Mouse (Mus musculus) 3134 (cell line): ENCODE data around the gene Man1a2.
A peak's percentile ranks its signal among the peaks of the same experiment; 100 is the strongest.

Source experiments
- DNase-seq: peaks from one replicate; pipeline ENCODE4 v3.0.0-alpha.2; 2011; ENCODE audit warnings: low spot score; ENCODE audit not compliant: insufficient read length; ENCODE audit errors: extremely low read depth

Gene Man1a2

DNA sequence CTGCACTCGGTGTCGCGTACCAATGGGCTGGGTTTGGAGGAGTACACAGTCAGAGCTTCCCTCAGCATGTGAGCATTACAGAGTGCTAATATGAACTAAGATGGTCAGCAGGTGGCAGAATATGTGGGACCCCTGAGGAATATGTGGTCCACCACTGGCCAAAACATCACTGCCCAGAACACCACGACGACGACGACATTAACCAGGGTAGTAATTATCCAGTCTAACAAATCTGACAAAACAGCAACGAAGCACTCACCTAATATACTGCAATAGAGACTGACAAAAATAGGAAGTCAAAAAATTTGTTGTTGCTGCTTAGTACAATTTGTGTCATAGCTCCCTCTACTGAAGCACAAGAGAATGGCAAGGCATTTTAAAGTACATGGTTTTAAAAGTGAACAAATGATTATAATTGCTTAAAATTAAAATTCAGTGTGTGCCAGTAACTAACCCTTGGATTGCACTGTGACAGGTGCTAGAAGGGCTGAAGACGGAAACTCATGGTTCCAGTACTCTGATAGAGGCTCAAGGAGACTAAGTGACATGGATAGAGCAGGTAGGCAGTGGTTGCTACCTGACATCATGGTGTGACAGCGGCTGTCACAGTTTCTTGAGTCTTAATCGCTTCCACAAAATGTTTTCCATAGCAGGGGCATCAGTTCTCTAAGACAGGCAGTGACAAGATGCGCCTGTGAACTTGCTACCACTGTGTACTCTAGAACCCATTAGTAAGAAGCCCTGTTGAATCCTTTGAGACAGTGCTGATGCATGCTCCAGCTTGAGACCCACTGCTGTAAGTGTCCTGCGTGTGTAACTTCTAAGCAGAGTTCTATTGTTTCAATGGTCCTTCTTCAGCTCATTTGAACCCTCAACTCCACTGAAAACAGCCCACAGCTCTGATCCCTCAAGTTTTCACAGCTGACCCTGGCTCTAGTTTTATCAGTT is 116.6 kb downstream of the Man1a2 start:
- DNase-seq, result no peak

DNA sequence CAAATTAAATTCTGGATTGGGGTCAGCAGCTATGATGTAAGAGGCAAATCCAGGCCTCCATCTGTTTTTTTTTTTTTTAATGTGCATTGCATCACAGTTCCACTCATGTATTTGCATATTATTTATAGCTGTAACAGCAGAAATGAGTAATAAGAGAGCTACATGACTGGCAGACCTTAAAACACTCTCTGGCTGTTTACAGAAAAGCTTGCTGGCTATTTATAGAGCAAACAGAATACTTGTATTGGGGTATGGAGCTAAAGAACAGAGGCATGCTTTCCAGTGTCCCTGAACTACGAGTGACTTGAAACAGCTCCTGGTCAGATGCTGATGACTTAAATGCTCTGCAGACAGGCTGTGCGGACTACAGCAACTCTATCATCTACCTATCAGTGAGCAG is 121.7 kb downstream of the Man1a2 start:
- no peak for DNase-seq

DNA sequence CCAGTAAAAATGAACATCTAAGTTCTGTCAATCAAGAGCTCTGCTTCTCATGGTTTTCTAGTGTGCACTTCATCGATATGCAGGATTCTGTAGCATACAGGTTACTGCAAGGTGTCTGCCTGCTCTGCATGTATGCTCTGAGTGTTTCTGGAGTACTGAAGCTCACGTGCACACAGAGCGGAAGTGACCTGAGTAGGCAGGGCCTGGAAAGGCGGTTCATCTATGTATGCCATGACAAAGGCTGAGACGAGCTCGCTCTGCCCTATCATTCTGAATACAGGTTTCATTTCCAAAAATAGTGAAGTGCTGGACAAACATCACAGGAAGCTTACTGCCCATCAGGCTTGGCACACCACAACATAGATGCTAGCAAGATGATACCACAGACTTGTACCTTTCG is 122.8 kb downstream of the Man1a2 start:
- DNase-seq, result no peak

GRCm38 (mm10) chr3:100561561-100562175 is 123.6 kb downstream of the Man1a2 start:
- no peak for DNase-seq

GRCm38 (mm10) chr3:100559431-100559830 is 125.9 kb downstream of the Man1a2 start:
- no peak for DNase-seq

DNA sequence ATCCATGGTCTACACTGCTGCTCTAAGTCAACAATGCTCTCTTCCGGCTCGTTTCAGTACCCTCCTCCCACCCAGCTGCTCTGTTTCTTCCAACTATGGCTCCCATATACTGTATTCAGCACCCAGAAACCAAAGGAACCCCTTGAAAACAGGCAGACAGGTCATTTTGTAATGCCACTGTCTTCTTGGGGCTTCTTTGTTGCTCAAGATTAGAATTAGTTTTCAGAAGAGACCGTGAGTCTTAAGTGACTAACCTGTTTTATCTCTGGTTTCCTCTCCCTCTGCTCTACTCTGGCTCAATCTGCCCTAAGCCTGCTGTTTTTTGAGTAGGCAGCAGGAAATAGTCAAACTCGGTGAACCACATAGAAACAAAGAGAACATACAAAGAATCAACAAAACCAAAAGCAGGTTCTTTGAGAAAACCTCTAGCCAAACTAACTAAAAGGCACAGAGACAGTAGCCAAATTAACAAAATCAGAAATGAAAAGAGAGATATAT is 127.0 kb downstream of the Man1a2 start:
- DNase-seq, result no peak

GRCm38 (mm10) chr3:100554843-100555242 is 130.5 kb downstream of the Man1a2 start:
- DNase-seq, result no peak

GRCm38 (mm10) chr3:100552171-100552570 is 133.1 kb downstream of the Man1a2 start:
- no peak for DNase-seq

GRCm38 (mm10) chr3:100547913-100548292 is 137.4 kb downstream of the Man1a2 start:
- DNase-seq, result no peak

GRCm38 (mm10) chr3:100547162-100547912 is 138.0 kb downstream of the Man1a2 start:
- no peak for DNase-seq

- DNase-seq, result no peak
Observed at GRCm38 (mm10) chr3:100536686-100537085, 148.6 kb downstream of the Man1a2 start.

GRCm38 (mm10) chr3:100535902-100536301 is 149.4 kb downstream of the Man1a2 start:
- DNase-seq, result no peak

DNA sequence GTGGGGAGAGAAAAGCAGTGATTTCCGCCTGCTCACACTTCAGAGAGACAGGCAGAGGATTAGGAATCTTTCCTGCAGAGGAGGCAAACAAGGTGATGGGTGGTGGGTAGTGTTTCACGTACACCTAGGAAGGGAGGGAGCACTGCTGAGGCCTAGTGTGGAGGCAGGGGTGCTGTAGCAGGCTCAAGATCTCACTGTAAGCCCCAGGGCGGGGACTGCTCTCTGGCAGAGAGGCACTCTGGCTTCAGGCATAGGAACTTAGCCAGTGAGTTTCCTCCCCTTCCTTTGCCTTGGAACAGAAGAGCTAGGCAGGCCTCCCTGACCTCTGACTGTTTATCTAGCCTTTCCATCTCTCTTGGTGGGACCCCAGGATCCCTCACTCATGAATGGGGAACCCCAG is 150.0 kb downstream of the Man1a2 start:
- no peak for DNase-seq

DNA sequence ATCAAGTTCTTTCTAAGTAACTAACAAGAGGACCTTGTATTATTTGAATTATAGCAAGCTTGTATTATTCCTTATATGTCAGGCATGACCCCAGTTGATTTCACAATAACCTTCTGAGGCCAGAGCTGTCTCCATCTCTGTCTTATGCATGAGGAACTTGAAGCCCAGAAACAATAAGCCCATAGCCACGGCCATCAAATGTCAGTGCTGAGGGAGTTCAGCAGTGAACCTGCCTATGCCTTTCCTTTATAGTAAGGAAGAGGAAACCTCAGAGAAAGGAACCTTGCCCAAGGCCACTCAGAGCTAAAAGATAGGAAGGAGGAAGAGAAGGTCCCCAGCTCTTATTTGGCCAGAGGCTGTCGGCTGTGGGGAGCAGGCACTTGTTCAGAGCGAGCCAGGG is 150.9 kb downstream of the Man1a2 start:
- no peak for DNase-seq

DNA sequence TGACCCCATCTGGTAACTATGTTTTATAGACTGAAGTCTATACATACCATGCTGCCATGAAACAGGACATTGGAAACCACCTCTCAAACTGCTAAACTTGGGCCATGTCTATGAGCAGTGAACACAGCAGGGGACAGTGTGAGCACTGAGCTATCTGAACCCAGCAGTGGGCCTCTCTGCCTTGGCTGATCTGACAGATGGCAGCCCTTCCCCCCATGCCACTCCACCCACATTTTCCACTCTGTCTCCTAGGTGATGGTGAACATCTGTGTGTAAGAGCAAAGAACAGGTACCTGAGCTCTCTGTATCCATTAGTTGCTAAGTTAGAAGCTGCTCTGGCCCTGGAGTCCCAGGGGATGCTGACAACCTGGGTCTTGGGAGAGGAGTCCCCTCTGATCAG is 151.9 kb downstream of the Man1a2 start:
- DNase-seq, result no peak

GRCm38 (mm10) chr3:100530919-100531318 is 154.4 kb downstream of the Man1a2 start:
- no peak for DNase-seq

GRCm38 (mm10) chr3:100530244-100530788 is 155.0 kb downstream of the Man1a2 start:
- no peak for DNase-seq

DNA sequence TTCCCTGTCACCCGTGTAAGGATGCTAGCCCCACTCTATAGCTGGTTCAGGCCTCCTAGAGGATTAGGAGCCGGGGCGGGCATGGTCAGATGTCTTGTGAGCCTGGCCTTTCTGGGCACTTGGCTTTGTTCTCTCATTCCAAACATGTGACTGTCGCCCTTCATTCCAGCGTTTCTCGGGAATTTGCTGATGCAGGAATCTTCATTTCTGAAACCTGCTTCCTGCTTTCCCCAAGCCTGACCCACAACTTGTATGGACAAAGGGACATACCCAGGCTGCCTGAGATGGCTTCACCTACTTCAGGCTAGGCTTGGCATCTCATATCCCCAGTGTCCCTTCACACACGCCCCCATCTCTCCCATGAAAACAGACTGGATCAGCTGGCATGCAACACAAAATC is 162.6 kb downstream of the Man1a2 start:
- peak; percentile 51 for DNase-seq

DNA sequence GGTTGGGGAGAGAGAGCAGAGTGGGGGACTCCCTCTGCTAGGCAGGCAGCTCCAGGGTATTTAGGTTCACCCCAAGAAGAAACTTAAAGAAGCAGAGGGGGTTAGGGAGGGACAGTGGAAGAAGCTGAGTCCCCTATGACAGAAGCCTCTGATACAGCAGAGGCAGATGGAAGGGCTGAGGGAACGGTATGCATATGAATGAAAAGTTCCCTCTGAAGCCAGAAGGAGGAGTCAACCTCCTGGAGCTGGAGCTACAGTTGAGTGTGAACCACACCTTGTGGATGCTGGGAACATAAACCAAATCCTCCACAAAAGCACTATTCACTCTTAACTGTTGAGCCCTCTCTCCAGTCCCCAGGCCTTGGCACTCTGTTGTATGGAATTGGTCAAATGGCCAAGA is 163.7 kb downstream of the Man1a2 start:
- DNase-seq, result no peak

DNA sequence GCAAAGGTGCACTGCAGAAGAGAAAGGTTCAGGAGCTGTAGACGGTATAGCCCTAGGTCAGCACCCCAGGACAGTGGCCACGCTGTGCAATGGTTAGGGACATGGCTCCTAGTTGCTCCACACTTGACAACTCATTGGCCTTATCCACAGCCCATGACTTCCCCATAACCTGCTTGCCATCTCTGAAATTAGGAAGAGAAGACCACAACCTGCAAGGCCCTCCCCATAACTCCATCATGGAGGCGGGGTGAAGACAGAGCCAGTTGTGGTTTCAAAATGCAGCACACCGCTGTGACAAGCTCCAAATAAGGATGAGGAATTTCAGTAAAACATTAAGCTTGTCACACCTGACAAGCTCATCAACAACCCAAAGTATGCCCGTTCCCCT is 169.6 kb downstream of the Man1a2 start:
- no peak for DNase-seq
